In genomic region chr14:103046677-103047076, GRCm38 (mm10) we compare ENCODE assay signal across 35 mouse cellular contexts. TPM values are rescaled to one million over a fixed set of nuclear protein-coding genes. Genes with fewer than 3 reads are reported as not detected.
"Had no signal": no experiment of that assay in that cellular context is flagged by ENCODE, and none has a peak within 500 bp of the region (broad histone marks: within the 10 kb centered on the region; RNA-seq: fewer than 3 reads in every experiment).

Acod1 (plus strand) TSS chr14:103046977.

- ATAC-seq: hindbrain, postnatal 0 days; inflammation-experienced regulatory T-cells, adult 6 months; intestine, embryonic 15.5 days; intestine, postnatal 0 days had no signal

- H3K4me2 ChIP-seq: heart, embryonic 11.5 days; heart, embryonic 13.5 days; heart, embryonic 15.5 days; hindbrain, embryonic 13.5 days; hindbrain, embryonic 15.5 days; intestine, embryonic 15.5 days; limb, embryonic 12.5 days; liver, embryonic 11.5 days; liver, embryonic 13.5 days had no signal

- DNase-seq: gastrocnemius, postnatal 14 days; gastrocnemius, postnatal 36 days; heart, adult 18-20 months; heart, postnatal 14 days; heart, postnatal 36 days; kidney, adult 18-20 months; kidney, adult 8-10 months; kidney, postnatal 10 days; kidney, postnatal 25 days; kidney, postnatal 4 days; liver; liver, embryonic 13.5 days had no signal

- H3K27me3 ChIP-seq: heart, embryonic 13.5 days; heart, embryonic 15.5 days; hindbrain, embryonic 13.5 days; hindbrain, embryonic 15.5 days; intestine, embryonic 15.5 days; limb, embryonic 12.5 days; liver, embryonic 13.5 days had no signal

- H3K9me3 ChIP-seq: heart, embryonic 13.5 days; heart, embryonic 15.5 days; hindbrain, embryonic 13.5 days; hindbrain, embryonic 15.5 days; intestine, embryonic 15.5 days; limb, embryonic 10.5 days; limb, embryonic 12.5 days; liver, embryonic 13.5 days had no signal

- H3K4me3 ChIP-seq: heart, embryonic 13.5 days; heart, embryonic 15.5 days; hindbrain, embryonic 13.5 days; hindbrain, embryonic 15.5 days; intestine, embryonic 15.5 days; layer of hippocampus, adult 2 months; left cerebral cortex, adult 2 months; limb, embryonic 10.5 days; limb, embryonic 12.5 days; liver, embryonic 13.5 days had no signal

- H3K27ac ChIP-seq: heart, embryonic 13.5 days; heart, embryonic 15.5 days; hindbrain, embryonic 13.5 days; hindbrain, embryonic 15.5 days; hindbrain, postnatal 0 days; intestine, embryonic 15.5 days; layer of hippocampus, adult 2 months; left cerebral cortex, adult 2 months; limb, embryonic 10.5 days; limb, embryonic 12.5 days; liver, embryonic 13.5 days had no signal

- H3K9ac ChIP-seq: heart, embryonic 13.5 days; heart, embryonic 15.5 days; hindbrain, embryonic 13.5 days; hindbrain, embryonic 15.5 days; intestine, embryonic 15.5 days; limb, embryonic 12.5 days; liver, embryonic 13.5 days had no signal

- H3K36me3 ChIP-seq: heart, embryonic 13.5 days; heart, embryonic 15.5 days; hindbrain, embryonic 13.5 days; hindbrain, embryonic 15.5 days; intestine, embryonic 15.5 days; limb, embryonic 10.5 days; limb, embryonic 12.5 days; liver, embryonic 13.5 days had no signal

- H3K4me1 ChIP-seq: heart, embryonic 15.5 days; hindbrain, embryonic 13.5 days; hindbrain, embryonic 15.5 days; intestine, embryonic 15.5 days; limb, embryonic 10.5 days; limb, embryonic 12.5 days had no signal

RNA-seq across cellular contexts. Expression of gene Acod1, which starts in this region (rescaled TPM):
- total RNA-seq: gastrocnemius, adult 18-20 months; gastrocnemius, adult 8-10 months; gastrocnemius, postnatal 14 days; gastrocnemius, postnatal 36 days; heart, adult 18-20 months; heart, postnatal 36 days; hindbrain, postnatal 0 days; layer of hippocampus, adult 2 months; layer of hippocampus, postnatal 10 days; left cerebral cortex, adult 2 months; left cerebral cortex, postnatal 14 days; left cerebral cortex, postnatal 36 days had no signal
- polyA plus RNA-seq: heart, embryonic 11.5 days; heart, embryonic 13.5 days; heart, embryonic 15.5 days; heart, postnatal 0 days; hindbrain, embryonic 11.5 days; hindbrain, embryonic 13.5 days; hindbrain, embryonic 15.5 days; hindbrain, postnatal 0 days; intestine, postnatal 0 days; kidney, embryonic 14.5 days; kidney, embryonic 16.5 days; limb, embryonic 10.5 days; limb, embryonic 12.5 days had no signal
